Mouse (Mus musculus): ENCODE results near the gene Tecr. TPM values are rescaled to one million over a fixed set of nuclear protein-coding genes. Genes with fewer than 3 reads are reported as not detected.

Gene Tecr
- polyA plus RNA-seq, 1 experiment from 2014 or later = 754 TPM

DNA sequence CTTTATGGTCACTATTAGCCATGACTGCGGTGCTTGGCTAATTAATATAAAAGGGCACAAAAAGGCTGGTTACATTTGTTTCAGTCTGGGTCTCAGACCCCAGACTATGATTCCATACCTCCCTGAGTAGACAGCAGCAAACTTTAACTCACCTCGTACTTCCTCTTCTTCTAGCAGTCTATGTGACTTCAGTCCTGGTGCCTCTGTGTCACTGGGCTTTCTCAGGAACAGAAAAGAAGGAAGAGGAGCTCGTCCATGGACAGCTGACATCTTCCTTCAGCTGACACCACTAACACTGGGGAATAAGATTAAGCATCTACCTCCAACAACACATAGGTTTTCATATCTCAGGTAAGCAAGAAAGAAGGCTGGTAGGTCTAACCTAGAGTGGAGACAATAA, 72.0 kb downstream of the Tecr start, which contains the start of gene Olfr370:
Olfr370 (plus strand) TSS at position 45 of the 400 bp plus-strand sequence.
- DNase-seq (ENCODE audit: low spot score) = no peak

DNA sequence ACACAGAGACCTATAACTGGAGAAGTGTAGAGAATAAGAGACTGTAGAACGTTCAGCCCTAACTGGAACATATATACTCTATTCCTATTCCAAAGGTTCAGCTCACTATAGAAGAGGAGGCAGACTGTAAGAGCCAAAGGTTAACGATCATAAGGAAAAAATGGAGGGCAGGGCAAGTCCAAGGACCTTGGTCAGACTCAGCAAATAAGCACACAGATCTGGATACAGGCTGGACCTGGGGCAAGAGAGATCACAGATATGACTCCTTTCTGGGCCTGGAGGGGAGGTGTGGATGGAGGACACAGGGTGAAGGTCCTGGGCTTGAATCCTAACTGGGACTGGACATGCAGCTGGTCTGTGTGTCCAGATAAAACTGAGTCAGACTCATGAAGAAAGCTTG, 73.0 kb downstream of the Tecr start:
- no peak for DNase-seq (ENCODE audit: low spot score)

More for the DNA sequence above, 72.0 kb downstream of the Tecr start, which contains the start of gene Olfr370:
- no peak for ATAC-seq (ENCODE audit: low FRiP score)
- WGBS = 82% methylated on average over 3 of the region's 3 CpGs
- H3K4me1 ChIP-seq (replicated peaks; ENCODE audit: control insufficient read depth, insufficient read depth, low read length) = no peaks in the 10 kb centered on the region
- no peaks in the 10 kb centered on the region for H3K27me3 ChIP-seq (ENCODE audit: control insufficient read depth, insufficient read depth, low read length)
- H3K27ac ChIP-seq (ENCODE audit: low read depth, low read length) = no peak within 1 kb of the TSS
- H3K4me3 ChIP-seq (ENCODE audit: low read depth, low read length) = no peak within 1 kb of the TSS
- no peaks in the 10 kb centered on the region for H3K9me3 ChIP-seq (ENCODE audit: control insufficient read depth, low read length)
- no peaks in the 10 kb centered on the region for H3K36me3 ChIP-seq (ENCODE audit: control insufficient read depth, insufficient read depth, low read length)
- no peak within 1 kb of the TSS for H3K4me2 ChIP-seq (replicated peaks; ENCODE audit: low read depth, low read length)
- no peak within 1 kb of the TSS for H3K9ac ChIP-seq (ENCODE audit: low read depth, low read length)

More for the DNA sequence above, 73.0 kb downstream of the Tecr start:
- H3K4me2 ChIP-seq (replicated peaks; ENCODE audit: low read depth, low read length) = no peak overlapping the region
- no peaks in the 10 kb centered on the region for H3K4me1 ChIP-seq (replicated peaks; ENCODE audit: control insufficient read depth, insufficient read depth, low read length)
- H3K9me3 ChIP-seq (ENCODE audit: control insufficient read depth, low read length) = no peaks in the 10 kb centered on the region
- H3K27me3 ChIP-seq (ENCODE audit: control insufficient read depth, insufficient read depth, low read length) = no peaks in the 10 kb centered on the region
- no peak overlapping the region for H3K9ac ChIP-seq (ENCODE audit: low read depth, low read length)
- WGBS = 86% methylated on average over 2 of the region's 2 CpGs
- no peak overlapping the region for H3K4me3 ChIP-seq (ENCODE audit: low read depth, low read length)
- ATAC-seq (ENCODE audit: low FRiP score) = no peak
- no peaks in the 10 kb centered on the region for H3K36me3 ChIP-seq (ENCODE audit: control insufficient read depth, insufficient read depth, low read length)
- no peak overlapping the region for H3K27ac ChIP-seq (ENCODE audit: low read depth, low read length)

Other genes with a start within 250 kb of the Tecr start
- 4.4 and 5.6 TPM in 2 replicates for gene Clgn, start 218.1 kb downstream of the Tecr start, polyA plus RNA-seq (2014; fragmentation: Nextera tagmentation; extraction: Ambion mirVana)
- 200 and 206 TPM in 2 replicates for gene Scoc, start 149.6 kb downstream of the Tecr start, polyA plus RNA-seq (2014; fragmentation: Nextera tagmentation; extraction: Ambion mirVana)
- 0.11 and 0.14 TPM in 2 replicates for gene Olfr370, start 72.2 kb downstream of the Tecr start, polyA plus RNA-seq (2014; fragmentation: Nextera tagmentation; extraction: Ambion mirVana)
- gene Ndufb7, start 41.3 kb downstream of the Tecr start, polyA plus RNA-seq (2014; fragmentation: Nextera tagmentation; extraction: Ambion mirVana) = 358 and 366 TPM in 2 replicates
- gene Dnajb1, start 222 bp upstream of the Tecr start, polyA plus RNA-seq (2014; fragmentation: Nextera tagmentation; extraction: Ambion mirVana) = 66.1 and 66.7 TPM in 2 replicates
- 176 and 182 TPM in 2 replicates for gene Gipc1, start 44.7 kb upstream of the Tecr start, polyA plus RNA-seq (2014; fragmentation: Nextera tagmentation; extraction: Ambion mirVana)
- 0.49 and 1.0 TPM in 2 replicates for gene Ptger1, start 58.7 kb upstream of the Tecr start, polyA plus RNA-seq (2014; fragmentation: Nextera tagmentation; extraction: Ambion mirVana)
- 21.6 and 22.6 TPM in 2 replicates for gene Pkn1, start 91.2 kb upstream of the Tecr start, polyA plus RNA-seq (2014; fragmentation: Nextera tagmentation; extraction: Ambion mirVana)
- gene Ddx39, start 107.2 kb upstream of the Tecr start, polyA plus RNA-seq (2014; fragmentation: Nextera tagmentation; extraction: Ambion mirVana) = 187 and 205 TPM in 2 replicates
- gene Adgre5, start 133.4 kb upstream of the Tecr start, polyA plus RNA-seq (2014; fragmentation: Nextera tagmentation; extraction: Ambion mirVana) = 13.0 and 13.8 TPM in 2 replicates

Measured in hindbrain, embryonic 11.5 days (tissue).